8 mouse cellular contexts compared by ENCODE assay signal in the genomic region with DNA sequence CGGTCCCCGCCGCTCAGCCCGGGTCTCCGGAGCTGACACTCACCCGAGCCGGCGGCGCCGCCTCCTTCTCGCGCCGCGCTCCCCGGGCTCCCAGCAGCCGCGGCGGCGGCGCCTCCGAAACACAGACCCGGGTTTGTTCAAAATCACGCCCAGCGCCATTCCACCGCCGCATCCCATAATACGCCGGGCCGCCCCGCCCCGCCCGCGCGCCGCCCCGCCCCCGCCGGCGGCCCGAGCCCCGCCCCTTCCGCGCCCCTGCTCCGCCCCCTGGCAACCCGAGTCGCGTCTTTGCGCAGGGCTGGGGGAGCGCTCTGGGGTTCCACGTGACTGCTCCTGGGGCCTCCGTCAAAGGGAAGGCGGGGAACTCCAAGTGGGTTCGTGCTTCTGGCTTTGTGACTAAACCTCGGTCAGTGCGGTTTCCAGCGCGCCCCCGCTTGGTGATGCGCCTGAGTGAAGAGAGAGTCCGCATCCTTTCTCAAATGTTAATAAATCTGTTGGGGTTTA. TPM values are rescaled to one million over a fixed set of nuclear protein-coding genes. Genes with fewer than 3 reads are reported as not detected.
A peak's percentile ranks its signal among the peaks of the same experiment; 100 is the strongest.
DNase-seq lines count a peak whose midpoint lies in the region; ATAC-seq lines count a peak whose summit lies in the region.

A gene (minus strand): TSS at position 182 of the 504 bp plus-strand sequence.

- intact Hi-C loops in gastrocnemius, postnatal 14 days (cut with DNase I; ENCODE audit: low total_unique reads), result no loop called here
- intact Hi-C loops in left cerebral cortex, postnatal 14 days (cut with DNase I), result loop anchor here (1.0 kb wide), 1 partner anchor 18 kb away; a partner anchor contains a TSS

- WGBS in intestine, embryonic 14.5 days, result 1% methylated on average over 46 of the region's 60 CpGs

- no peaks in the 10 kb centered on the region for H3K36me3 ChIP-seq in intestine, embryonic 14.5 days (ENCODE audit: control insufficient read depth, insufficient read depth, low read length)

- H3K4me3 ChIP-seq in intestine, embryonic 14.5 days (ENCODE audit: low read depth, low read length), result peak within 1 kb of the TSS; percentile 86

- H3K9ac ChIP-seq in intestine, embryonic 14.5 days (ENCODE audit: low read length), result peak within 1 kb of the TSS; percentile 64

- no peaks in the 10 kb centered on the region for H3K9me3 ChIP-seq in intestine, embryonic 14.5 days (ENCODE audit: control insufficient read depth, low read length)

- peak within 1 kb of the TSS; percentile 75 for H3K4me2 ChIP-seq in intestine, embryonic 14.5 days (ENCODE audit: low read length)

- H3K4me1 ChIP-seq in intestine, embryonic 14.5 days (replicated peaks; ENCODE audit: control insufficient read depth, insufficient read depth, low read length), result peaks cover 17% of the 10 kb centered on the region

- H3K27me3 ChIP-seq in intestine, embryonic 14.5 days (replicated peaks; ENCODE audit: control insufficient read depth, insufficient read depth, low read length), result no peaks in the 10 kb centered on the region

- peak; percentile 73 to 78 for DNase-seq in adrenal gland, adult 18-20 months (ENCODE audit: low spot score in 2 of 2)
- DNase-seq in embryo, embryonic 10.5 days (ENCODE audit: low spot score), result peak; percentile 96
- peak; percentile 90 for DNase-seq in gastrocnemius, postnatal 14 days
- DNase-seq in intestine, embryonic 14.5 days (ENCODE audit: low spot score), result peak; percentile 95
- DNase-seq in left cerebral cortex, postnatal 14 days (ENCODE audit: low spot score in 2 of 2), result peak; percentile 89 to 91
- DNase-seq in right cerebral cortex, postnatal 14 days, result peak; percentile 89
- peak; percentile 77 for DNase-seq in urinary bladder, postnatal 25 days (ENCODE audit: low spot score)

- peak; percentile 92 for ATAC-seq in intestine, embryonic 14.5 days (replicated peaks; ENCODE audit: low FRiP score, low TSS enrichment, low read depth)
- peak; percentile 83 for ATAC-seq in megakaryocyte-erythroid progenitor cell, adult 5-6 weeks (replicated peaks; ENCODE audit: low FRiP score, low TSS enrichment, poor library complexity, severe bottlenecking)

- H3K27ac ChIP-seq in intestine, embryonic 14.5 days (ENCODE audit: low read depth), result peak within 1 kb of the TSS; percentile 64

RNA-seq across cellular contexts. Expression of the gene that starts here (rescaled TPM):
- total RNA-seq in adrenal gland, adult 18-20 months (2021), result 10 to 100 TPM in 1 of 2 experiments, 1 to 10 TPM in 1; 8.0 to 10.7 TPM
- total RNA-seq in gastrocnemius, postnatal 14 days (2021), result 1 to 10 TPM; 5.8 to 6.4 TPM
- 16.8 and 18.1 TPM in 2 replicates for polyA plus RNA-seq in intestine, embryonic 14.5 days (2014; fragmentation: Nextera tagmentation; extraction: Ambion mirVana)
- total RNA-seq in left cerebral cortex, postnatal 14 days (2021), result 10 to 100 TPM; 15.5 to 17.3 TPM
- 40.5 and 45.3 TPM in 2 replicates for total RNA-seq in megakaryocyte-erythroid progenitor cell, adult 5-6 weeks (2014; fragmentation: Nextera tagmentation)
- 32.1 and 56.5 TPM in 2 replicates for total RNA-seq in megakaryocyte-erythroid progenitor cell, adult 5-6 weeks (2017)

Comparison
In these comparisons a context has a peak if more than half of its experiments do, and no peak if none do; other contexts are left out.
1. Peak in every context shown above with its lines: DNase-seq, ATAC-seq, H3K4me3 ChIP-seq and H3K27ac ChIP-seq.